Mouse (Mus musculus) kidney, adult 9 months (tissue): ENCODE measurements at regions not wholly inside any gene's neighbourhood (a gene's known extent, or its start where the extent isn't known, plus 50 kb on each side); places are given as distances from the start of the nearest gene placed in this dataset.

Source experiments
- DNase-seq: peaks from one replicate; pipeline ENCODE4 v3.0.0; 2022

DNA sequence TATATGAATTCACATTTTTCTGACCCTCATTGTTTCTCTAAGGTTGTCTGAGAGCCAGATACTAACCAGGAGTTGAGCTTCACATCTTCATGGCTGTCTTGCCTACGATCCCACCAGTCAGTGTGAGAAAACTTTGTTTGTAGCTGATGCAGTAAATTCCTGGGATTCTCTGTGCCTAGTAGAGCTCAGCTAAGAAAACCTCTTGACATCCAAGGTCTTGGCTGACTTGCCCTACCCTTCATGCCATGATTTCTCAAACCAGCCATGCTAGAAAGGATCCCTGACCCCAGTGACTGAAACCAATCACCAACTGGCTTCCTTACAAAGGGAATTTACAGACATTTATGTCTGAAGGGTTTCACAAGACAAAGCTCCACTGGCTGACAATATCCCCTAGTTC, 364.5 kb downstream of the Zfp619 start:
- no peak for DNase-seq

DNA sequence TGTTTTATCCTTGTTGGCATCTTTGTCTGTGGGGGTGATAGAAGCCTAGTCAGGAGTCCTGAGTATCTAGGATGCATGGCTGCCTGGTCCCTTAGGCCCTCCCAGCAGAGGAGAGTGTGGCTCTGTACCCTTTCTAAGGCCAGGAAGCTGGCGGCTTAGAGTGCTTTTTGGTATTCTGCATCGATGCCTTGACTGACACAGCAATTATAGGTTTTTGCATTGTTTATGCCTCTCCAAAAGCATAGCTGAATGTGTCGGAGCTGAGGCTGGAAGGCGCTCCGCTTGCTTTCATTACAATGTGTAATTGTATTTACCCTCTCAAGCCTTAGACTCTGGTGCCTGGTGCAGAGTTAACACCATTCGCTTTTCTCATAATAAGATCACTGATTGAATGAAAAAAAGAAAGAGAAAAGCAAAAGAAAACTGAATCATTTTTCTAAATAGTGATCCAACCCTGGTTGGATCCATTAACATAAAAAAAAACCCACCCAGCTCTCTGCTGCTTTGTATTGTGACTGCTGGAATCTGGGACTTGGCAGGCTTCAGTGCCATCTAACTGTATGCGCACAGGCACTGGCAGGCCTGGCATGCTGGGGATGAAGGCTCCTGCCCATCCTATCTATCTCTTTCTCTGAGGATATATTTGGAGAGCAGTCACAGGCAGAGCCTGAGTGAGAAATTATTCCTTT, 376.8 kb downstream of the Zfp619 start:
- no peak for DNase-seq

DNA sequence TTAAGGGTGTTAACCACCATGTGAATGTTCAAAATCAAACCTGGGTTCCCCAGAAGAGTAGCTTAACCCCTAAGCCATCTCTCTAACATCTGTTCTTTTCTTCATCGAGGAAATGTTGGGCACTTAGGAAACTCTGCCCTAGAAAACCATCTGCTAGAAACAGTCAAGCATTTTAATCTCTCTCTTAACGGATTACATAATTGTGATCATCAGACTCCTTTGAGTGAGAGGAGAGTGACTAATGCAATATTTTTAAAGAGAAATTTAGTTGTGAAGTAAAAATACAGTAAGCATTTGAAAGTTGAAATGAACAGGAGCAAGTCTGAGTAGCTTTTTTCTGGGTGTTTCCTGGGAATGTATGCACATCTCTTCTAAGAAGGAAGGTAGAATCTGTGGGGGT, 379.4 kb downstream of the Zfp619 start:
- no peak for DNase-seq

DNA sequence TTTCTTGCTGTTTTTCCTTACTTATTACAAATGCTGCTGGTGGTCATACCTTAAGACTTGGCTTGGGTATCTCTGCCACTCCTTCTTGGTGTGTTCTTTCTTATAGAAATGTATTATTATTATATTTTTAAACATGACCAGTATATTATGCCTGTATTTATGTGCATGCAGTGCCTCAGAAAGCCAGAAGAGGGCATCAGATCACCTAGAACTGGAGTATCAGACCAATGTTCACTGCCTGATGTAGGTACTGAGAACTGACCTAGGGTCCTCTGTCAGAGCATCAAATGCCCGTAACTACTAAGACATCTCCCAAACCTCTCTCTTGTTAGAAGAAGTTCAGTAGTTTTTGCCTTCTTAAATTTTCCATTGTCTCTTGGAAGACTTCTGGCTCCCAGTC, 380.7 kb downstream of the Zfp619 start:
- DNase-seq = peak; percentile 11

DNA sequence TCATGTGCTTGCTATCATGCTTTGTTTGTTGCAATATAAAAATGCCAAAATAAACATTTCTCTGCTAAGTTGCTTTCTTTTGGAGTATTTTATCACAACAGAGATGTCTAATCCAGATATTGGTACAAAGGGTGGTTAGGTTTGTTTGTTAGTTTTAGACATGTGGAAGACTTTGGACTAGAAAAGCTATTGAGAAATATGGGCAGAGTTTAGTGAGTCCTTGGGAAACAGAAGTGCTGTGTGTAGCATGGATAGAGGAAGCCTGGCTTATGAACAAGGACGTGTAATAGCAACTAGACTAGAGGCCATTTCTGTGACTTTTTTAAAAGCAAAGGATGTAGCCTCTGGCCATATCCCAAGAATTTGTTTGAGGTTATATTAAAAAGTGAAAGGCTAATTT, 416.4 kb downstream of the Zfp619 start:
- DNase-seq = no peak

DNA sequence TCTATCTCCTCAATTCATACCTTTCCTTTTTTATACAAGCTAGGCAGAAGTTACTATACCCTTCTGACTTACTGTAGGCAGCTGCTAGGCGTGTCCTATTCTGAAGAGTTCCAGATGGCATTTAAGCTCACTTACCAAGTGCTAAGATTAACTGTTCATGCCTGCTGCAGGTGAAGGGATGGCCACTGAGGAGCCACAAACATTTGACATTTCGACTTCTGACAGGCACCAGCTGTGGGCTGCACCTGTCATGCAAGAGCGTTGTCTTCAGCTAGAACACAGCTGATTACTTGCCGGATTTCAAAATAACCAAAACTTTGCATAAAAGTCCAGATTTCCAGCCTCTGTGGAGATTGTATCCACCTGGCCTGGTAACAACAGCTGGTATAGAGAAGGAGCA, 419.7 kb downstream of the Zfp619 start:
- DNase-seq = no peak

DNA sequence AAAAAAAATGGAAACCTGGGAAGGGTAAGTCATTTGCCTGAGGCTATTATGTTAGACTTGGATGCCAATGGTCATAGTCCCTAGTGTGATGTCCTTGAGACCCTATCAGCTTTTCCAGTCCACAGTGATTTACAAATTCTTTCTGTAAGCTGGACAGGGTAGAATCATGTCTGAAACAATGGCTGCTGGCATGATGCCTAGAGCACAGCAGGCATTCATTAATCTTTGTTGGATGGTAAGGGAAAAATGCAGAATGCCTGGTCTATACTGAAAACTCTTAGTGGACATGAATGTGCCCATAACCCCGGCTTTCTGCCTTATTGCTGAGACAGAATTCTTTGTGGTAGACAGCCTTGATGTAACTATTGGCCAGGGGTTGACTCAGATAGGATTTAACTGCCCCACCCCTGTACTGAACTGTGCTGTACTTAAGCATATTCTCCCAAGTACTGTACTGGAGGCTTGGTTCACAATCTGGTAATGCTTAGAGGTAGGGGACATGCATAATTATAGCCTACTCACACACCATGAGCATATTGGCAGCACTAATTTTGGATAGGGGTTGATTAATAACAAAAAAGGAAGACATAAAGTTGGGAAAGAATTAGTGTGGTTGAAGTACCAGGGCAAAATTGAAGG, 424.8 kb downstream of the Zfp619 start:
- DNase-seq = no peak

DNA sequence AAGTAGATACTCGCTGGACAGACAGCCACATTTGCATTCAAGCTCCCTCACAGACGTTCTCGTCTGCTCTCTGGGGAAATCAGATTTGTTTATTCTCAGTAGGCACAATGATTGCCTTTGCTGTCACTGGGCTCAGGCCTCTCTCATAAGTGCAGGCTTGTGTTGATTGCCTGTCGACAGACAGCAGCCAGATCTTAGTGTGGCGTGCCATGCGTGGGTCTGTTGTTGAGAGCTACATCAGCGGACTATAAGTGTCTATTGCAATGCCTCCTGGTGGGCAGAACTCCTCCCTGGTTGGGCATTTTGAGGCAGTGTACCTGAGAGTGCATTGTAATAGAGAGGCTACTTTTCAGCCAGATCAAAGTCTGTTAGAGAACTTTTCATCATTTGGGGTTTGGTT, 436.5 kb downstream of the Zfp619 start:
- DNase-seq = no peak

DNA sequence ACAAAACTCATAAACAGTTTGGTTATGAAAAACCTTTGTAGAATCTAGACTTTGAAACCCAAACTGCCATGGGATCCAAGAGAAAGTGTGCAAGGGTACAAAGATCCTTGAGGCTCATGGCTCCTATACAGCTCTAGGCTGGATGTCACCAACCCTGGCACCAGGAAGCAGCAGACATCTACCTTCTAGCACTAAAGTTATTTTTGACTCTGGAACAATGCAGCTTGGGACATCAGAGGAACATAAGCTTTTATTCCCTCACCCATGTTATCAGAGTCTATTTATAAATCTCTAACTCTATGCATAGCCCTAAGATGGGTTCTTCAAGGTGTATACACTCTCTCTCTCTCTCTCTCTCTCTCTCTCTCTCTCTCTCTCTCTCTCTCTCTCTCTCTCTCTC, 437.4 kb downstream of the Zfp619 start:
- no peak for DNase-seq

DNA sequence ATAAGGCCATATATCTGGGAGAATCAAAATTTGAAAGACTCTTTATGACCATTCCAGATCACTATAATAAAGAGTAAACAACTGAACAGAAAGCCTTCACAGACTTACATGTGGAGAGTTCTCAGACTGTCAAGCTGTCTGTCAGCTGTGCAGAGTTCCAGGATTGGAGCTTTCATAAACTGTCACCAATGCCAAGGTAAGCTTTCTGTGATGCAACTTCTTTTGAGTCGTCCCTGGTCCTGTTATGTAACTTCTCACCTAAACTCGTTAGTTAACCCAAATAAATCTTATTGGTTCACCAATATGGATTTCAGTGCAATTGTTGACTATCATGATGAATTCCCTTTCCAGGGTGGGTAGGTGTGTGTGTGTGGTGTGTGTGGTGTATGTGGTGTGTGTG, 460.6 kb downstream of the Zfp619 start:
- no peak for DNase-seq

DNA sequence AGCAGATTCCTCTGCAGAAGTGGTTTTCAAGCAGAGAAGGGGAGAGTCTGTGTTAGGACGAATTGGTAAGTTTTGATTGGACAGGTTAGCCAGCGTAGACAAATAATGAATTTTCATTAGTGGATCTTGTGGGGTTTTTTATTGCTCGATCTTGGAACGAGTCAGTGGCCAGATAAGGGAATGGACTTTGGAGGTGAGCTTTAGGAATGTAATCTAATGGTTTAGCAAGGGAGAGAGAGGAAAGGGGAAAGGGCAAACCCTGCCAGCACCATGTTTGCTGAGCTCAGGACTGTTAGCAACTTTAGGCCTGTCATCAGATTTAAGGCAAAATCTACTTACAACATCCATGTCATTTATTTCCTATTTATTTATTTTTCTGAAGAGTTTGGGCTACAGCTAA, 464.1 kb downstream of the Zfp619 start:
- DNase-seq = no peak
